Mouse (Mus musculus): ENCODE measurements around the gene Saa2.
"Not testable (repeated sequence)": the region's sequence is repeated elsewhere in the genome, so short reads cannot be mapped to it uniquely, and the experiment has no call there.

The Saa2 gene

DNA sequence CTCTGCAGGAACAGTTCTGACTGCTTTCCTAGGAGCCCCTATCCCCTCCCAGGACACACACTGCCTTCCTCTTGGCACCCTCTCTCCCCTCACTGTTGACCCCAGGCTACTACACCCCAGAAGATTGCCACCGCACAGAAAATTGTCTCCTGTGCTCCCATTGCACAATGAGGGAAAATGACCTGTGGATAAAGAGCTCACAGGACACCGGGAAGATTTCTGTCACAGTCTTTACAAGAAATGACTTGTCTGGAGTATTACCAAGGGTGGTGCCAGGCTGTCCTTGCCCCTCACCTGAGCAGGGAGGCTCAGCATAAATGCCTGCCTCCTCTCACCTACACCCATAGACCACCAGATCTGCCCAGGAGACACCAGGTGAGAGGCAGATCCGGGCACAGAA, at the start of gene Saa2:
Gene Saa2, plus strand, starts transcription at position 301 of the 400 bp plus-strand sequence.
- DNase-seq = no peak

DNA sequence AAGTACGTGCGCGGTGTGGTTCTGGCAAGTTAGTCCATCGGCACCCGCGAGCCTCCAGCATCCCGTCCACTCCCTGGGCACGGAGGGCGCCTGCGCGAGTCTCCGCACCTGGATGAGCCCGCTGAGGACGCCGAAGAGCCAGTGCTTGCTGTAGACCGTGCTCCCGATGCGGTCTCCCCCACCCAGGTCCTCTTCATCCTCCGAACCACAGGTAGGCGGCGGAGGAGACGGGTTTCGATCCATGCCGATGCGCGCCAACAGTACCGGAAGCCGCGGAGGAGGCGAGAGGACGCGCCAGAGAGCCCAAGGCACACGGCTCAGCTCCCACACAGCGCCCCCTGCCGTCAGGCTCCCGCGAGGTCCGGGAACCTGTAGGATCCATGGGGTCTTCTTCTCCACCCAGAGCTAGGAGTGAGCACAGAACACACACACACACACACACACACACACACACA, 41.2 kb upstream of the Saa2 start, which contains the start of gene Saal1:
Gene Saal1, minus strand, starts transcription at position 291 of the 455 bp plus-strand sequence.
- peak; percentile 84 to 95 for DNase-seq

DNA sequence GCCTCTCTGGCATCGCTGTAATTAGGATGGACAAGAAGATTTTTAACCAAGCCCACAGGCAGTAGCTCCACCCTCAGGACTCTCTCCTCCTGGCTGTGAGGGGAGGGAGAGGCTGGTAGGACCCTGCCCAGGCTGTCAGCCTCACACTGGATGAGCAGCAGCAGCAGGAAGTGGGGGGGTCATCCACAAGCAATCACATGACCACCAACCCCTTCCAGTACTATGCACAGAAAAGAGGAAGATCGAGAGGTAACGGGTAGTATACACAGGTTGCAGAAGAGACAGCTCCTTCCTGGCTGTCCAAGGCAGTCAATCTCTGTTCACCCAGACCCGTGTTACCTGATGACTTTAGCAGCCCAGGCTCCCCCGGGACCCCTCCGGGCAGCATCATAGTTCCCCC, 39.3 kb upstream of the Saa2 start:
- DNase-seq = no peak

DNA sequence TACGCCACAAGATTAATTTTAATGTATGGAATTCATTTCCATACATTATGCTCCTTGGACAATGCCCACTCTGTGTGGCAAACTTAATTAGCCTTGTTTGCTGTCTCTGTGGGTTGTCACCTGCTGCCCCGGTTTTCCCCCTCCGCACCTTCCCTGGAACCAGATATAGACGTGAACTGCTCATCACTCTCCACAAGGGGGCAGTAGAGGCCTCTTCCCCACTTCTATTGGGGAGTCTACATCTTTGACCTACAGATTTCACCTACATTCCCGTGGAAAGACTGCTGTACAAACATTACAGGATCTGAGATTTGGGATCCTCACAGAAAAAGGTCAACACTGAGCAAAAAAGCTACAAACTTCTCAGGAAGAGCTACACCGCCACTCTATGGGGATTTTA, 37.1 kb upstream of the Saa2 start:
- DNase-seq = peak; percentile 44 to 77

DNA sequence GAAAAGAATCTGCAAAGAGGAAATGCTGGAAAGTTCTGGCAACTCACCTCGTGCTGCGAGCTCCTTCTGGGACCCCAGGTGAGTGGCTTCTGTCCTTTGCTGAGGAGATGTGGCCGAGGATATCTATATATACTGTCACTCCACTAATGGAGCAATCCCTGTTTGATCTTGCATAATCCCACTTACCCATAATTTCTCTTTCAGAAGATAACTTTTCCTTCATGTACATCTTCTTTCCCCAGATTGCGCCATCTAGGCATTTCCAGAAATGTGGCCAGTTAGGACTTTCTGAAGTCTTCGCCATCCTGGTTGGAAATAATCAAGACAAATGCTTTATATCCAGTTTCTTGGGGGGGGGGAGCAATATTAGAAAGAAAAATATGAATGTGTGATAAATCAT, 36.0 kb upstream of the Saa2 start, which contains the start of gene Saa3:
Gene Saa3, minus strand, starts transcription at position 101 of the 400 bp plus-strand sequence.
- no peak for DNase-seq

DNA sequence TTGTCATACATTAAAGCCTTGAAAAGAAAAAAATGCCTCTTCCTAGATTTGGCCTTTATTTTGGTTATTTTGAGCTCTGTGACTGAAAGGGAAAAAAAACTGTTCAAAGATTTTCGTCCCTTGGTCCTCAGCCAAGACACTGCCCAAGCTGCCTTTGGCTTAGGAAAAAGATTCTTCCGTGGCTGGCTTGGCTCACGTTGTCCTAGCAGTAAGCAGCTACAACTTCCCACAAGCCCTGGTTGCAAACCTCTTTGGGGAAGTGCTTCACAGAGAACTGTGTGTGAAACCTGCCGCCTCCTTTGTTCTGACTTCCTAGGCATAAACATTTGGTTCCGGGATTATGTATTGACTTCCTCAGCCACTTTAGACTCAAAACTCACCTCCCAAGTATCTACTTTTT, 34.7 kb upstream of the Saa2 start:
- peak; percentile 39 to 64 for DNase-seq

DNA sequence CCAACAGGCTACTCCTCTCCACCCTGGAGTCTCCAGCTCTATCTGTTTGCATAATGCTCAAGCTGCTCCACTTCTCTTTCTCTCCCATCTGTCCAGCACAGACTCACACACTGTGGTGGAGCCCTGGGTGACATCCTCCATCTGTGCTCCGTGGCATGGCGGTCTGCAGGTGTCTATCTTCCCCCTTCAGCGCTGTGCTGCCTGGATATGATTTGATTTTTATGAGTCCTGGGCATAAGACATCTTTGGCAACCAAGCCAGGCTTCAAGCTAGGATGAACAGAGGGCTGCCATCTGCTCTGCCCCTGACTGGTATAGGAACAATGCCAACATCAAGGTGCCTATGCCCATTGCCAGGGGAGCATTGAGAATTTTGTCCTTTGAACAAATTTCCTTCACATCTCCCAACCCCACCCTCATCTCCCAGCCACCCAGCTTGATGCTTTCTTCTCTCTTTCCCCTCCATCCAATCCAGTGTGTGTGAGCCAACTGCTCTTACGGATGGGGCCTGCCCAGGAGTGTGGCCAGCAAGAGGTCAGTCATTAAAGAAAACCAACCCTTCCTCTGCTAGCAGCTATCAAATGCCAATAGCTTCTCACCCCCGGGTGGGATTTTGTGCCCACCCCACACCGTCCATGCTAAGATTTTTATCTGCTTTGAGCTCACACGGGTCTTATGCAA, 32.9 kb upstream of the Saa2 start:
- DNase-seq = no peak

DNA sequence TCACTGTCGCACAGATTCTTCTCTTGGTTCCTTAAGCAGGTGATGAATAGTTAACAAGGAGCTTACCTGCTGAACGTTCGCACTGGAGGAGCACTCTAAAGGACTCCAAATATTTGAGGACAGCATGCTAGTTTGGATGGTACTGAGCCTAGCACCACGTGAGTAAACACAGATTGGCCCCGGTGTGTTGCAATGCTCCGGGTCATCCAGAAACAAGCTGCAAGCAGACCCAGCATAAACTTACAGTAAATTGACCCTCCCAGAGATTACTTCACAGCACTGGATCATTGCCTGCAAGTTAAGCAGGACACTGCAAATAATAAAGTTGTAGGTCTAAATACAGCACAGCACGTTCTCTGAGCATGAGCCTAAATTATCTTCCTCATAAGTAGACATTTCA, 32.1 kb upstream of the Saa2 start:
- DNase-seq = peak in 1 of 2 experiments; percentile 44

DNA sequence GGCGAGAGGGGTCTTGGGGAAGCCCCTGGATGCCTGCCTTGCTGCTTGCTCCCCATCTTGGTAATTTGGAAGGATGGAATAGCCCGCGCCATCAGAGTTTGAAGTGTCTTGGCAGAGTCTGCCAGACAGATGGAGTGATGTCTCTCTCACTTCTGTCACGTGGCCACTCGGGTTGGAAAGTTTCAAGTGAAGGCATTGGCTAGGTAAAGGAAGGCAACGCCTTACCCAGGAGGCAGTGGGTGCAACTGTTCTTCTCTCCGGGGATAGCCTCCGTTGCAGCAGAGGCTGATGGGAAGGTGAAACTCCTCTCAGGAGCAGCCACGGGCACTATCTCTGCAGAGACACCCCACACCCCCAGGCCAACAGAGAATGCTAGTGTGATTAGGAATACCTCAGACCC, 31.1 kb upstream of the Saa2 start:
- no peak for DNase-seq

DNA sequence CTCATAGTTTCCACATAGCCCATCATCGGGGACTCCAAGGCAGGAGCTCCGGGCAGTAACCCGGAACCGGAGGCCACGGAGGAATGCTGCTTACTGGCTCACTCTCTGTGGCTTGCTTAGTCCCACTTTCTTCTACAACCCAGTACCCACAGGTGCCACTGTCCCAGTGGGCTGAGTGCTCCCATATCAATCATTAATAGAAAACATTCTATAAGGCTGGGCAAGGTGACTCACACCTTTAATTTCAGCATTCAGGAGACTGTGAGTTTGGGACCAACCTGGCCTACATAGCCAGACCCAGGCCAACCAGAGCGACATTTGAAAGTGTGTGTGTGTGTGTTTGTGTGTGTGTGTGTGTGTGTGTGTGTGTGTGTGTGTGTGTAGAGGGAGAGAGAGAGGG, 28.2 kb upstream of the Saa2 start:
- DNase-seq = no peak

DNA sequence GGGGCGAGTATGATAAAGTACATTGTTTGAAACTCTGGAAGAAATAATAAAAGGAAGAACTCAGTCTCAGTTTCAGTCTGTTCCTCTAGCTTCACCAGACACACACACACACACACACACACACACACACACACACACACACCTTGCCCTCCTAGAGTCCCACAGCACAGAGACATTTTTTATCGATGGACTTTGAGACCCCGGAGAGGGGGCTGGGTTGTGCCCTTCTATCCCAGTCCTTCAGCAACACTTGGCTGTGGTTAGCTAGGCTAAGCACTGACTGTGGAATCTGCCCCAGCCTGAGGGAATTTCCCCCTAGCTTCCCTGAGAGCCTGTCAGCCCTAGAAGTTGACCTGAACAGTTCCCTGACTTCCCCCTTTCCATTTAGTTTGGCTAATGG, 27.7 kb upstream of the Saa2 start:
- DNase-seq = peak; percentile 58 to 72

DNA sequence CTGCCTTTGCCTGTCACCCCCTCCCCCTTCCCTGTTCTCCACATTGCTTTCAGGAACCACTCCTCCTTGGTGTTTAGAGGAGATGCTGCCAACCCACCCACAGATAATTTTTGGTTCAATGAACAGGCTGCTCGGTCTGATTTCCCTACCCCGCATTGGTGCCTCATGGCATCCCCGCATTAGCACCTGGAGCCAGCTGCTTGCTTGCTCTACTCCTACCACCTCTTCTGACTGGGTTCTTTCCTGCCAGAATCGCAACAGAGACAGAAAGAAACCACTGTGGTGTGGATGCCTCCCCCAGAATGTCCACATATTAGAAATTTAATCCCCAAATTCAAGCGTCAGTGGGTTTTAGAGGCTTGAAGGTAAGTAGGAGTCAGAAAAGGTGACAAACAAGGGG, 27.2 kb upstream of the Saa2 start:
- DNase-seq = no peak

DNA sequence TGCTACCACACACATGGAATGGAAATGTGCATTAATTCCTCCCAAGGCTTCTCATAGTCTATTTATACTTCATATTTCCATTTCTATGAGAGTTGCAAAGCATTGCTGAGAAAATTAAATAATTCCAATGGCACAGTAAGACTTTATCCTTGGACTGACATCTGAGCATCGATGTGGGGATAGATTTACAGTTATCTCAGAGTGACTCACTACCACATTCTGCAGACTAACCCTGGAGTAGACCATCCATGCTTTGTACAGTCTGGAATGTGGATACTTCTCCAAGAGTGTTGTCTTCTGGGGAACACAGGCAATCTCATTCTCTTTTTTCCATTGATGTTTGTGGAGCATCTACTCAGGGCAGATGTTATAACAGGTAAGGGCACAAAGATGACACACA, 24.0 kb upstream of the Saa2 start:
- DNase-seq = no peak

DNA sequence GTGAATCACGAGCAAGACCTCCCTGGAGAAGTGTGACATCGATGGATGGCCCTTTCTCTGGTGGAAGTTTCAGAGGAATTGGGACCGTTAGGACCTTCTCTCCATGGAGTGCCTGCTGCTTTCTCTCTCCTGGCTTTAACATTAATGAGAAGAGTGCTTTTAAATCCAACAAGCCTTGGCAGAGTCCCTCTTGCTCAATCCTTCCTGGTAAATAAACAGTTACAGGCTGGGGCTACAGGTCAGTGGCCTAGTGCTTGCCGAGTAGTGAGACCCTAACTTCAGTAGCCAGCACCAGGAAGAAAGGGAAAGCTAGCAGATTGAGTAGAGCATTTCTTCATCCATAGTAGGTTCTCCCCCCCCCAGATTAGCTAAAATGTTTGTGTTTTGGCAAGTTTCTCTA, 19.1 kb upstream of the Saa2 start, which contains the start of gene Saa4:
Gene Saa4, minus strand, starts transcription at position 146 of the 400 bp plus-strand sequence.
- no peak for DNase-seq

DNA sequence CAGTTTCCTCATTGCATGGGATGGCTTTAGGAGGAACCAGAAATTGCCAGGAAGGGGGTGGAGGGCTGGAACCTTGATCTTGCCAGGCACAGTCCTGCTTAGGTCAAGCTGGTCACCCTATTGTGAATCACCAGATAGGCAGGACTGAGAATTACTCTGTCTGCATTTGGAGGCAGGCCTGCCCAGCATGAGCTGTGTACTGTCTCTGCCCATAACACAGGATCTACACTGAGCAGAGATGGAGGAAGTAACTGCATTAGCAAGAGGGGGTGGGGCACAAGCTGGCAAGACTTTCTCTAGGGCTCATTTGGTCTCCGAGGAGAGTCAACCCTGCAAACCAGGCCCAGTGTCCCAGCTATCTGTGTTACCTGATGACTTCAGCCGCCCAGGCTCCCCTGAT, 16.6 kb upstream of the Saa2 start:
- DNase-seq = no peak

DNA sequence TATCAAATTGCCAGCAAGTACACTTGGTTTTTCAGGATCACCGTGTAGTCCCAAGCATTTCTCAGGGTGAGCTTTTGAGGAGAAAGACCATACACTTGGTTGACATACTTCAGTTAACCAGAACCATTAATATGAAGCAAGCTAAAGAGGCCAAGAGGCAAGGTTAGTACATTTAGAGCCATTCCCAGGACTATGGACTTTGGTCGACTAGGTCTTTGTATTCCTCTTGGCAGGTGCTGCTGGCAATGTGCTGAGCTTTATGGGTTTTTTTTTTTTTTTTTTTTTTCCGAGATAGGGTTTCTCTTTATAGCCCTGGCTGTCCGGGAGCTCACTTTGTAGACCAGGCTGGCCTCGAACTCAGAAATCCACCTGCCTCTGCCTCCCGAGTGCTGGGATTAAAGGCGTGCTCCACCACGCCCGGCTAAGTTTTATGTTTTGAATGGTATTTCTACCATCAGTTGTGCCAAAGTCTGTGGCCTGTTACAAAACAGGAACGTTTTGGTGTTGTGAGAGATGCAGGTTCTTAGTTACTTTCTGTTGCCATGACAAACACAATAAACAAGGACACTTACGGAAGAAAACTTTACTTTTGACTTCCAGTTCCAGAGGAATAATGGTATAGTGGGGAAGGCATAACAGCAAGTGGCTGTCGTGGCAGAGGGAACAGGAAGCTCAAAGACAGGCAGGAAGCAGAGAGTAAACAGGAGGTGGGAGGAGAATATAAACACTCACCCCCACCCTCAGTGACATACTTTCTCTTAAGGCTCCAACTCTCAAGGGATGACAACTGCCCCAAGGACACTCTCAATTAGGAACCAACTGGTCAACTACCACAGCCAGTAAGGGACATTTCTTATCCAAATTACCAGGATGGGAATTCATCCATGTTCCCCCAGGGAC, 12.8 kb upstream of the Saa2 start:
- DNase-seq = peak; percentile 51 to 71

DNA sequence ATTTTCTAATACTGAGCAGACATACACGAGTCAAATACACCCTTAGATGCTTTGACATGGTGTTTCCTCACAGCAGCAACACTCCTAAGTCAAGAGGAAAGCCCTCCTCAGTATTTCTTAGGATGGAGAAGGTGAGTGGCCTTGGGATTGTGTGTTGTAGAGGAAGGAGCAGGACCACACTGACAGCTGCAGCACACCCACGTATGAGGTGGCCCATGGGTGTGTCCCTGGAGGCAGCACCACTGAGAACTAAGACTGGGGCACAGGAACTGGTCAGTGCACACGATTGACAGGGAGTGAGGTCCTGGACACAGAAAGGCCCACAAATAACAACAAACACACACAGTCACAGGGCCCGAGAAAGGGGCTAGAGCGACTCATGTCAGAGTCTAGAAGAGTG, 11.5 kb upstream of the Saa2 start:
- DNase-seq = not testable (repeated sequence)

DNA sequence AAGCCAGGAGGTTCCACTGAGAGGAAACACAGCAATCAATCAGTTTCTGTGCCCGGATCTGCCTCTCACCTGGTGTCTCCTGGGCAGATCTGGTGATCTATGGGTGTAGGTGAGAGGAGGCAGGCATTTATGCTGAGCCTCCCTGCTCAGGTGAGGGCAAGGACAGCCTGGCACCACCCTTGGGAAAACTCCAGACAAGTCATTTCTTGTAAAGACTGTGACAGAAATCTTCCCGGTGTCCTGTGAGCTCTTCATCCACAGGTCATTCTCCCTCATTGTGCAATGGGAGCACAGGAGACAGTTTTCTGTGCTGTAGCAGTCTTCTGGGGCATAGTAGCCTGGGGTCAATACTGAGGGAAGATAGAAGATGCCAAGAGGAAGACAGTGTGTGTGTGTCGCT, 8.7 kb upstream of the Saa2 start, which contains the start of gene Saa1:
Gene Saa1, minus strand, starts transcription at position 101 of the 400 bp plus-strand sequence.
- DNase-seq = not testable (repeated sequence)

DNA sequence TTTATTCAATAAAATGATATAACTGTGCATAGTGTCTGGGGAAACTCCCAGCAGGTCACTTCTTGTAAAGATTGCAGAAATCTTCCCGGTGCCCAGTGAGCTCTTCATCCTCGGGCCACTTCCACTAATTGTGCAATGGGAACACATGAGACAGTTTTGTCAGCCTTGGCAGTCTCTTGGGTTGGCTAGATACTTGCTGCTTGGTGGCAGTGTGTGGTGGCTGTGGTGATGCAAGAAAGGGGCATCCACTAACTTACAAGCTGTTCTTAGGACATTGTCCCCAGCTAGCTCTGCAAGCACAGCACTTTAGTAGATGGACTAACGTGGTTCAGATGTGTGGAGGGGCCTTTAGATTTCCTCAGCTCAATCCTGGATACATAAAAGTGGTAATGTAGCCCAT, 5.8 kb upstream of the Saa2 start:
- DNase-seq = no peak

DNA sequence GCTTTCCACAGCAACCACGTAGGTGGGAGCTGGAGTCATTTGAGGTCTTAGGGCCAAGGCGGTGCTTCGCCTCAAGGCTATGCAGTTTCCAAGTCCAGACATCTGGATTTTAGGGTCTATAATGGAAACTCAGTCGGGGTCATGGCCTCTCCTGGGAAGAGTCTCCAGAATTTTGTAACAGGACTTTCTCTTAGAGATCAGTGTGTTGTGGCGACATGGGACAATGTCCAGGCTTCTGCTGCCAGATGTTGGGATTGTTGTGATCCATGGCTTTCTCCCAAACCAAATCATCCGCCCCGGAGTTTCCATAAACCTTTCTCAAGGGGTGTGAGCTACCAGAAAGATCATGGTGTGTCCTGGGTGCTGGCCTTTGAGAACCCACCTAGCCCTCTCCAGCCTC, 5.2 kb upstream of the Saa2 start:
- no peak for DNase-seq

DNA sequence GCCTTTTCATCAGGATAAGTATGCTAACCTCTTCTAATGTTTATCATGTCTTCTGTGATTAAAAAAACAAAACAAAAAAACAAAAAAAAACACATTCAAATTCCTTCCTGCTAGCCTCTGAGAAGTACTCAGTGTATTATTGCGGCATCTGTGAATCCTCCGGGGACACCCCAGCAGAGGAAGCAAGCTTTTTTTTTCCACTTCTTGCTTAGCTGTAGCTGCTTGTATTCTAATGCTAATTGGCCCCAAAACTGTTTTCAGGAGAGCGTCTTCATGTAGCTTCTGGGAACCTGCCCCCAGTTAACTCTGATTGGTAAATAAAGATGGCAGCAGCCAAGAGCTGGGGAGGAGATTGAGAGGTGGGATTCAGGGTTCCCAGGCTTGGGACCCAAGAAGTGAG, 3.1 kb upstream of the Saa2 start:
- no peak for DNase-seq

DNA sequence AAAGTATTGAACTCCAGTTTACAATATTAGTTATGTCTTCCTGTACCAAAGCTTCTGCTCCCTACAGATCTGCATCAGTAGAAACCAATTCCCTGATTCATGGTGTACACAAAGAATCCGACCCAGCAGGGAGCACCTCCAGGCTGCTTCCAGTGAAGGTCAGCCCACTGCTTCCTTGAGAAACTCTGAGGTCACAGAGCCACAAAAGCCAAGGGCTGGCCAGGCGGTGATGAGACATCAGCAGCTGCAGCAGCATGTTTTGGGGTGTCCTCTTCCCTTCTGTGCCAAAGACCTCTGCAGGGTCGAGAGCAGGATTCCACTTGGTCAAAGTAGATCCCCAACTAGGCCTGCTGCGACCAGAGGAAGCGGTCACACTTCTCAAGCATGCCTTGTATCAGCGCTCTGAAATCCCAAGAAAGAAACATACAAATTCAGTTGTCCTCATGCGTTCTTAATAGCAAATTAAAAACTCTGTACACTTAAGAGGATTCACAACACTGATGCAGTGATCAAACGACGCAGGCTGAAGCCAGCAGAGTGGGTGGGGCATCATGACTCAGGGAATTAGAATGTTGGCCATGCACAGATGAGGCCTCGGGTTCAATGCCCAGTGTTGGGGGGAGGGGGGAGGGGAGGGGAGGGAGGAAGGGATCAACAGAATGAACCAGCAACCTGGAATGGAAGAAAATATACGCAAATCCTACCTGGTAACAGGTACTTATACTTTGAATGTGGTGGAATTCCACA, 9.6 kb downstream of the Saa2 start:
- DNase-seq = no peak

DNA sequence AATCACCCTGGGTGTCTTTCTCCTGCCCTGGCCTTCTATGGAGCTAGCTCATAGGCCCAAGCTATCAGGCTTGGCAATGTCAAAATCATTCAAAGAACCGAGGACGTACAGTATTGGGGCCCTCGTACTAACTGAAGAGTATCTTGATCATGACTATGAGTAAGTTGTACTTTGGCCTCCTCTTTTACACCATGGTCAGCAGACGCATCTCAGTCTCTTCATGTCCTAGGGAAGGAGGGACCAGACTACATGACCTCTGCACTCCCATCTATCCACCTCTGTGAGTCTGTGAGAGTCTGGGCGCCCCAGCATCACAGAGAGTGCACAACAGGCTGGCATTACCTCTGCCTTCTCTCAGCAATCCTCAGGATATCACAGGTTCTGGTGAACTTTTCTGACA, 11.0 kb downstream of the Saa2 start:
- DNase-seq = no peak
